Mouse (Mus musculus) limb, embryonic 13.5 days (tissue): ENCODE results near the gene Dlg2. TPM values are rescaled to one million over a fixed set of nuclear protein-coding genes. Genes with fewer than 3 reads are reported as not detected.

ENCODE experiments used
- ATAC-seq: fragments of 200-750 bp; cut with Nextera tagmentation; 2 replicates; pipeline ENCODE4 v1.8.0; 2017; ENCODE audit warnings: low read depth, moderate number of reproducible peaks, moderate TSS enrichment; ENCODE audit not compliant: low FRiP score
- H3K27ac ChIP-seq: fragments of 300-500 bp; sonication (generic); 2 replicates; pipeline ENCODE4 v1.5.1; 2015; ENCODE audit warnings: inconsistent platforms, mild to moderate bottlenecking, moderate library complexity
- H3K27me3 ChIP-seq: fragments of 300-500 bp; sonication (generic); 2 replicates; pipeline ENCODE4 v1.6.1; 2015; ENCODE audit warnings: mild to moderate bottlenecking, inconsistent platforms
- H3K36me3 ChIP-seq: fragments of 300-500 bp; sonication (generic); 2 replicates; pipeline ENCODE4 v1.6.1; 2015; ENCODE audit warnings: inconsistent platforms, mild to moderate bottlenecking, moderate library complexity
- H3K4me1 ChIP-seq: fragments of 300-500 bp; sonication (generic); 2 replicates; pipeline ENCODE4 v1.6.1; 2015; ENCODE audit warnings: inconsistent platforms
- H3K4me2 ChIP-seq: fragments of 300-500 bp; sonication (generic); replicated peaks from 2 replicates; pipeline ENCODE4 v1.6.1; 2015; ENCODE audit warnings: inconsistent platforms, mild to moderate bottlenecking, moderate library complexity
- H3K4me3 ChIP-seq: fragments of 300-500 bp; sonication (generic); 2 replicates; pipeline ENCODE4 v1.5.1; 2015; ENCODE audit warnings: moderate library complexity, mild to moderate bottlenecking, inconsistent platforms
- H3K9ac ChIP-seq: fragments of 300-500 bp; sonication (generic); 2 replicates; pipeline ENCODE4 v1.6.1; 2015; ENCODE audit warnings: mild to moderate bottlenecking, inconsistent platforms
- H3K9me3 ChIP-seq: fragments of 300-500 bp; sonication (generic); 2 replicates; pipeline ENCODE4 v1.6.1; 2016; ENCODE audit warnings: inconsistent platforms
- WGBS: fragments of 180-500 bp; shearing (Covaris S2); methylation state at CpG from one replicate; pipeline ENCODE4 v1.1.7; 2015; 5-methylcytosine and 5-hydroxymethylcytosine counted together
- polyA plus RNA-seq: library from polyadenylated mRNA; unstranded; fragments of >200 nt; fragmentation: Nextera tagmentation; extraction: Ambion mirVana; gene quantifications from 2 replicates; pipeline ENCODE4 v1.2.1, GENCODE M21; 2015

Dlg2 gene
- polyA plus RNA-seq, 1 experiment from 2014 or later = 4.2 TPM

DNA sequence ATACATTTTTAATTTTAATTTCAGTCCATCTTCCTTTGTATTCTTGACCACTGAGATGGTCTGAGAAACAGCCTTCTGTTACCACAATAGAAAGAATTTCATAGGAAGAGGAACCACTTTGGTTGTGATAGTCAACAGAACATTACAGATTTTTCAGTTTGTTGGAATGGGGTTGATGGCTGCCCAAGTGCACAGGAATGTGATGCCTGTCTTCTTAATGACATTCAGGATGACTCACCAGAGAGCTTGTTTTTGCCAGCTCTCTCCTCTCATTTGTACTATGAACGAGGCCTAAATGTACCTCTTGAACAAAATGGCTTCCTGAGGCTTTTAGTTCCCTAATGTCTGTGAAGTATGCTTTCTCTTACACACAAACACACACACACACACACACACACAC is 1107.1 kb downstream of the Dlg2 start:
- no peak for ATAC-seq
- 57% methylated on average over 1 of the region's 1 CpGs for WGBS

DNA sequence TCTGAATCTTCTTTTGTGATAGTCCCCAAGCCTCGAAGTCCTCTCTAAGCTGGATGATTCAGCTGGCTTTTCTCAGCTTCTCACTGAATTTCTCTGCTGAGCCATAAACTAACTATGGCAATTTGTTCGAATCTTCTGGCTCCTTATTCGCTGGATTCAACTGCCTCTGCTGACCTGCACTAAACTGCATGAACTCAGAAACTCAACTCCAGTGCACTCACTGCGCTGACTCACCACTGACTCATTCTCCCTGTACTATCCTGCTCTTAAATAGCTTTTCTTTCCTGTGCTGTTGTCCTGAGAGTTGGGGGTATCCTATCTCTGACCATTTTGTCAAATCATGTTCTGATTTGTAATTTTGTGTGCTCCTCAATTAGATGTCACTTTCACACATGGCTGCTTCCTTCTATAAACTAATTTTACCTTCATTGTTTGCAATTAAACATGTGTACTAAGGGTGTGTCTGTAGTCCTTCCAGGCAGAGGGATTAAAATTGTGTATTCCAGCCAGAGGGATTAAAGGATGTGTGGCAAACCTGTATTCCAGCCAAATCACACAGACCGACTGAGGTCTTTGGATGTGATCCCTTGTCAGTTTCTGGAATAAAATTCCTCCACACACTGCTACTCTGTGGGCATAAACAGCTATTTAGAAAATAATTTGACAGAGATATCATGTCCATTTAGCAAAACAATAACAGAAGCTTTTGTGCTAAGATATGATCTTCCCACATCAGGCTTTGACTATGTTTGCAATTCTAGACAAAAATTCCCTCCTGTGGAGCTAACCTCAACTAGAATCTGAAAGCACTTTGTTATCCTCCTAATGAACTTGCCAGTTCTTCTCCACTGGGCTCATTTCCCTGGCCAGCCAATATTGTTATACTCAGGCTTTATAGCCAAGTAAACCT is 1115.0 kb downstream of the Dlg2 start:
- H3K4me3 ChIP-seq = no peak overlapping the region
- WGBS = 68% methylated on average over 5 of the region's 5 CpGs
- H3K9ac ChIP-seq = no peak overlapping the region
- H3K27ac ChIP-seq = no peak overlapping the region
- no peaks in the 10 kb centered on the region for H3K4me1 ChIP-seq
- ATAC-seq = 0 out of 2 replicates have a peak, but pooled peaks have one; percentile 66
- H3K9me3 ChIP-seq = no peaks in the 10 kb centered on the region
- no peak overlapping the region for H3K4me2 ChIP-seq
- H3K27me3 ChIP-seq = no peaks in the 10 kb centered on the region
- H3K36me3 ChIP-seq = no peaks in the 10 kb centered on the region

More for the DNA sequence above, 1107.1 kb downstream of the Dlg2 start:
- Histone ChIP-seq H3K27me3 (no peaks in the 10 kb centered on the region), H3K4me3 (no peak overlapping the region), H3K36me3 (no peaks in the 10 kb centered on the region), H3K4me1 (no peaks in the 10 kb centered on the region), H3K27ac (no peak overlapping the region), H3K4me2 (no peak overlapping the region), H3K9ac (no peak overlapping the region), H3K9me3 (no peaks in the 10 kb centered on the region)

DNA sequence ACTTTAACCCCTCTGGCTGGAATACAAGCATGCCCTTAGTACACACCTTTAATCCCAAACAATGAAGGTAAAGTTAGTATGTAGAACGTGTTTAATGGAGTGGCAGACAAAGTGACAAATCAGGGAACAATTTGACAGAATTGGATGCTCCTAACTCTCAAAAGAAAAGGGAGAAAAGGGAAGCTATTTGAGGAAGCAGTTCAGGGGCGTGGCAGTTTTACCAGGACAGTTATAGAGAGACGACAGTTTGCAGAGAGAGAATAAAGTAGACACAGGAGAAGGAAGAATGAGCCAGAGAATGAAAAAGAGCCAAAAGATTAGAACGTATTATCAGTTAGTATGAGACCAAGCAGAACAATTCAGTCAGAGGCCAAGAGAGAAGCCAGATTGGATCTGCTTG is 1122.1 kb downstream of the Dlg2 start:
- H3K4me3 ChIP-seq = no peak overlapping the region
- H3K36me3 ChIP-seq = no peaks in the 10 kb centered on the region
- WGBS = 68% methylated on average over 4 of the region's 4 CpGs

DNA sequence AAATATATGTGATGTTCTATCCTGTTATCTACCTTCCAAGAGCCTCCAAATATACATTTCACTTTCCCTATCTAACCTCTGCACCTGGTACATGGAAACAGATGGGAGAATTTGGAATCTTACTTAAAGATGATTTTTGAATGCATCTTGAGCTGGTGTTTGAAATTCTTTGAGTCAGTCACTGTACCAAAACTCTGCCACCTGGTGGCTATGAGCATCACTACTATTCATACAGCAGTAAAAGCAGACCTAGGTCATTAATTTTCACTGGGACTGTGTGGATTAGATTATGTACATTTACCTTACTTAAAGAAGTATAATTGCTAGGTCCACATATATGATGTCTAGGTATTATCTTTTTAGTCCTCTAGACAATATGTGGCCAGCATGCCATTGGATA is 1124.8 kb downstream of the Dlg2 start:
- Histone ChIP-seq H3K4me1 (no peaks in the 10 kb centered on the region), H3K27ac (no peak overlapping the region), H3K27me3 (no peaks in the 10 kb centered on the region), H3K9ac (no peak overlapping the region), H3K36me3 (no peaks in the 10 kb centered on the region), H3K9me3 (no peaks in the 10 kb centered on the region), H3K4me2 (no peak overlapping the region), H3K4me3 (no peak overlapping the region)
- no peak for ATAC-seq

More for the DNA sequence above, 1122.1 kb downstream of the Dlg2 start:
- no peak for ATAC-seq
- Histone ChIP-seq H3K4me1 (no peaks in the 10 kb centered on the region), H3K9me3 (no peaks in the 10 kb centered on the region), H3K4me2 (no peak overlapping the region), H3K27ac (no peak overlapping the region), H3K27me3 (no peaks in the 10 kb centered on the region), H3K9ac (no peak overlapping the region)

DNA sequence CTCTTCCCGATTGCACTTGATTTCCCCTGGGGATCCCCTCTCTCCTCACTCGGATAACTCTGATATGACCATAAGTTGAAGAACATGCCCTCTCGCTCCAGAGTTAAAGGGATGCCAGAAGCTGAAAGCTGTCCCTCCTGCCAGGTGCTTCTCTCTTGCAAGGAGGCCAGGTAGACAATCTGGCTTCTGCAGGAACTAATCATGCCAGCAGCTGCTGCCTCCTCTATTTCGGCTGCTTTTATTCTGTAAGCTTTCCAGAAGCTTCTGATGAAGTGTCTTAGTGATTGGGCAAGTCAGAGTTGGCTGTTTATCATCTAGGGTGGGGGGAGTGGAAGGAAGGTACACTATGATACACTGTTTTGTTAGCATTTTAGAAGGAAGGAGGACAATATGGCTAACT is 1127.1 kb downstream of the Dlg2 start:
- 73% methylated on average over 4 of the region's 4 CpGs for WGBS
- Histone ChIP-seq H3K27ac (no peak overlapping the region), H3K36me3 (no peaks in the 10 kb centered on the region), H3K4me2 (no peak overlapping the region), H3K9me3 (no peaks in the 10 kb centered on the region), H3K9ac (no peak overlapping the region), H3K4me3 (no peak overlapping the region), H3K27me3 (no peaks in the 10 kb centered on the region), H3K4me1 (no peaks in the 10 kb centered on the region)
- ATAC-seq = no peak

DNA sequence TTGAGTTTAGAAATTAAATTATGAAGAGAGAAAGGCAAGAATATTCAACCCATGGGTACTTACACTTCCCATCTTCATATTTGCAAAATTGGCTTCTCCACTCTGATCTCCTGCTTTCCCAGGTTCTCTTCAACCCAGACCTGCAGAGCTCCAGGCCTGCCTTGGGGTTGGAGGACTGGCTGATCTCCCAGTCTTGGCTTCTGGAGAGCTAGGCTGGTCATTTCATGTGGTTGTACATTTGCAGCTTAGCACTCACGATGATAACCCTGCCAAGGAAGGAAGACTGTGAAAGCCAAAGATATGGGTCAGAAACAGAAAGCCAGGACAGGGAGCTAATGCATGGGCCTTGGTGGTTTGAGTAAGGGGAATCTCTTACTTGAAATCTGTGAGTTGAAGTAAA is 1176.6 kb downstream of the Dlg2 start:
- WGBS = 83% methylated on average over 1 of the region's 1 CpGs
- no peak for ATAC-seq
- Histone ChIP-seq H3K4me2 (no peak overlapping the region), H3K4me1 (no peaks in the 10 kb centered on the region), H3K9ac (no peak overlapping the region), H3K27ac (no peak overlapping the region), H3K9me3 (no peaks in the 10 kb centered on the region), H3K27me3 (no peaks in the 10 kb centered on the region), H3K36me3 (no peaks in the 10 kb centered on the region), H3K4me3 (no peak overlapping the region)

DNA sequence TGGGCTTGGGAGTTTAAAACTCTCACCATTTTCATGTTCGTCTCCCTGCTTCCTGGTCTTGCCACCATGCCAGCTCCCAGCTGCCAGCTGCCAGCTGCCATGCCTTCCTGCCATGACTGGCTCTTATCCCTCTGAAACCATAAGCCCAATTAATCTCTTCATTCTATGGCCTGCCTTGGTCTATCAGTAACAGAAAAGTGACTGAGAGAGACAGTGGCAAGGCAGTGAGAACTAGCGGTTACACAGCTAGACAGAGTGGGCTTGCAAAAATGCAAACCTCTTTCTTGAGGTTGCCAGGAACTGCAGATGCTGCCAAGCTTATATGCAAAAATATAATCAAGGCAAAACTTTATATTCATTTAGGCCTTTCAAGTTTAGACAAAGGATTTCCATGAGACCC is 1183.0 kb downstream of the Dlg2 start:
- Histone ChIP-seq H3K9me3 (no peaks in the 10 kb centered on the region), H3K4me2 (no peak overlapping the region), H3K27me3 (no peaks in the 10 kb centered on the region), H3K4me3 (no peak overlapping the region), H3K36me3 (no peaks in the 10 kb centered on the region), H3K27ac (no peak overlapping the region), H3K4me1 (no peaks in the 10 kb centered on the region), H3K9ac (no peak overlapping the region)
- no peak for ATAC-seq
- 75% methylated on average over 2 of the region's 2 CpGs for WGBS

DNA sequence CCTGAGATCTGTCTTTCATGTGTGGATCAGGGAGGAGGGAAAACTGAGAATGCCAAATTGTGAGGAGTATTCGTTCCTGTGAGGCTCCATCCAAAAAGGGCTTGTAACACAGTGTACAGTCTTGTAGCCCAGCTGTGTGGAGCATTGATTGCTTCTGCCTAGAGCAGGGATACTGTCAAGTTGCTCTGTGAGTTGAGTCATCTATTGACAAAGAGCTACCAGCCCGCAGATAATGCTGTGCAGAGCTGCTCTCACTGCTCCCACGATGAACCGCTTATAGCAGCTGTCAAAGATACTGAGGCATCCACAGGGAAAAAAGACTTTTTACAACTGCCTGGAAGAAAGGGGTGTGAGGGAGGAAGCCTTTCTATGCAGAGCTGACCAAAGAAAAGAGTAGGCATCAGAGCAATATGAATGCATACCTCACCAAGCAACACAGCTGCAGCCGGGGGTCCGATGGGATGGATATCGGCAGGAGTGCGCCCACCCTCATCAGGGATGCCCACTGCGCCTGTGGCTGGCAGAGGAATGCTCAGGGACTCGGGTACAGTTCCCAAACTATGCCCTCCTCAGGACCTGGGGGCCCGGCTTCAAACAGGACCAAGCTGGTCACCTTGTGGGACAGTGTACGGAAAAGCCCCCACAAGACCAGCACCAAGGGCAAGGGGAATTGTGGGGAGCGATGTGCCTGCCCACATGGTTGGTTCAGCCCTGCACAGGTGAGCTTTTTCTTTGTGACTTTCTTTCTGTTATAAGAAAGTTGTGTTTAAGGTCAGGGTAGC is 1196.0 kb downstream of the Dlg2 start:
- WGBS = 81% methylated on average over 13 of the region's 13 CpGs
- H3K27me3 ChIP-seq = no peaks in the 10 kb centered on the region
- H3K4me2 ChIP-seq = no peak overlapping the region
- no peaks in the 10 kb centered on the region for H3K36me3 ChIP-seq
- no peak overlapping the region for H3K27ac ChIP-seq
- H3K9me3 ChIP-seq = no peaks in the 10 kb centered on the region
- no peak for ATAC-seq
- no peak overlapping the region for H3K4me3 ChIP-seq
- H3K4me1 ChIP-seq = no peaks in the 10 kb centered on the region
- H3K9ac ChIP-seq = no peak overlapping the region

DNA sequence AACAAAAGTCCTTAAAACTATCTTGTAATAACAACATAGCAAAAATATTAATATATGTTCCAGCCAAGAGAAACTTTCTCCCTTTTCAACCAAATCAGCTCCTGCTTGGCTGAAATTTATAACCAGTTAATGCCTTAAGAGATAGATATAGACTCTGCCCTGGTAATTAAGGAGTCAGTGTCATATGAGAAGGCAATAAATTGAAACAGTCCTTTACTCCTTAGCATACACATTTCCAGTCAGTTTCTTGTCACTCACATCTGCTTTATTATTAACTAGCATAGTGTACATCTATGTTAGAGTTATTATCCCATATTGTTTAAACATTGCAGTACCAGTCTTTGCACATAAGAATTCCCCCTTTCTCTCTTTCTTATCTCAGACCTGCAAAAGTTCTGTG is 1197.9 kb downstream of the Dlg2 start:
- ATAC-seq = no peak
- H3K4me3 ChIP-seq = no peak overlapping the region
- H3K9ac ChIP-seq = no peak overlapping the region
- H3K36me3 ChIP-seq = no peaks in the 10 kb centered on the region
- no peak overlapping the region for H3K4me2 ChIP-seq
- H3K27ac ChIP-seq = no peak overlapping the region
- no peaks in the 10 kb centered on the region for H3K9me3 ChIP-seq
- no peaks in the 10 kb centered on the region for H3K4me1 ChIP-seq
- H3K27me3 ChIP-seq = no peaks in the 10 kb centered on the region

DNA sequence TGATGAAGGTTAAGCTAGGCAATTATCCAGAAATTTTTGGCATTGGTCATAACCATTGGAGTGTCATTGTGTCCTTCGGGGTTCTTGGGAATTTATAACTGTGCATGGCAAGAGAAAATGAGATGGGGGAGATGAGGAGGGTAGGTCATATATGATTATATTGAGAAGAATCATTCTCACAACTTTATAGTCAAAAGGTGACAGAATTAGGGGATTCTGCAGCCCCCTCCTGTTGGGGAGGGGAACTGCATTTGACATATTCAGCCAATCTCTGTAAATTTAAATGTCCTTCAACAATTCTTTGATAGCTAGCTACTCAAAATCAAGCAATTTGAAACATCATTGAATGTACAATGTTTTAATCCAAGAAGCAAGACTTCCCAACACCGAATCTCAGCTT is 1201.5 kb downstream of the Dlg2 start:
- no peaks in the 10 kb centered on the region for H3K9me3 ChIP-seq
- no peak overlapping the region for H3K4me3 ChIP-seq
- no peak for ATAC-seq
- no peak overlapping the region for H3K4me2 ChIP-seq
- no peaks in the 10 kb centered on the region for H3K4me1 ChIP-seq
- no peak overlapping the region for H3K27ac ChIP-seq
- 69% methylated on average over 2 of the region's 2 CpGs for WGBS
- no peak overlapping the region for H3K9ac ChIP-seq
- H3K27me3 ChIP-seq = no peaks in the 10 kb centered on the region
- H3K36me3 ChIP-seq = no peaks in the 10 kb centered on the region

DNA sequence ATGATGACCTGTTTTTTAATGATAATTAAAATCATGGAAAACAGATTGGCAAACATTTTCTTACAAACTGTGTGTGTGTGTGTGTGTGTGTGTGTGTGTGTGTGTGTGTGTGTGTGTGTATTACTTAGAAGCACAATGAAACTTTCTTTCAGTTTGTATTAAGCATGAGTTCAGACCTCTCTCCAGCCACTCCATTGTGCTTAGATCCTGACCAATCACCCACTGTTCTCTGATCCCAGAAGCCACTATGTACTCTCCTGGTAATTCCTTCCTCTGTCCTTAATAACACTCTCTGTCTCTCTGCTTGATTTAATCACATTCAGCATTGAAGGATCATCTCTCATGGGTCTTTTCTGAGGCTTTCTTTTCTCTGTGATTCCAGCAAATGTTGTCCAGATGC is 1211.5 kb downstream of the Dlg2 start:
- no peak overlapping the region for H3K27ac ChIP-seq
- no peaks in the 10 kb centered on the region for H3K36me3 ChIP-seq
- no peak for ATAC-seq
- H3K9ac ChIP-seq = no peak overlapping the region
- no peak overlapping the region for H3K4me3 ChIP-seq
- H3K4me1 ChIP-seq = no peaks in the 10 kb centered on the region
- no peaks in the 10 kb centered on the region for H3K9me3 ChIP-seq
- H3K4me2 ChIP-seq = no peak overlapping the region
- H3K27me3 ChIP-seq = no peaks in the 10 kb centered on the region

DNA sequence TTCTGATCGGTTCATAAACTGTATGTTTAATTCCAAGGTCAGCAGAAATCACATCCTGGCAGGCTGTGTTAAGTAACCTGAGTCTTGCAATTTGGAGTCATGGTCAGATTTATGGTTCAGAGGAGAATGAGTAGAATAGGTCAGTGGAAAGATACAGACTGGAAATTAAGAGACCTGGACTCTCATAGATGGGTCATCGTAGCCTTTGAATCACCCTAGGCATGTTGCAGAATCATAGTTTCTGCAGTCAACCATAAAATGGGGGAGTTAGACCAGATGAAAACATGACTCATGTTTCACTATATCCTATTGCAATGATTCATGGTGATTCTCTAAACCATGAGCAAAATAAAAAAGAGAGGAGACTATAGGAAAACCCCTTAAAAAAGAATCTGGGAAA is 1213.4 kb downstream of the Dlg2 start:
- H3K4me3 ChIP-seq = no peak overlapping the region
- H3K27me3 ChIP-seq = no peaks in the 10 kb centered on the region
- no peak overlapping the region for H3K9ac ChIP-seq
- ATAC-seq = no peak
- no peaks in the 10 kb centered on the region for H3K4me1 ChIP-seq
- no peaks in the 10 kb centered on the region for H3K9me3 ChIP-seq
- H3K27ac ChIP-seq = no peak overlapping the region
- H3K36me3 ChIP-seq = no peaks in the 10 kb centered on the region
- WGBS = 82% methylated on average over 2 of the region's 2 CpGs
- no peak overlapping the region for H3K4me2 ChIP-seq
